12 mouse cellular contexts compared by ENCODE assay signal in genomic region chr10:13667166-13667696, GRCm38 (mm10).
DNase-seq lines count a peak whose midpoint lies in the region; ATAC-seq lines count a peak whose summit lies in the region.
"Had no signal": no experiment of that assay in that cellular context is flagged by ENCODE, and none has a peak within 500 bp of the region (broad histone marks: within the 10 kb centered on the region; RNA-seq: fewer than 3 reads in every experiment).

No protein-coding gene starts in this region.

- intact Hi-C loops in heart, postnatal 36 days (cut with DNase I) = no loop called here

- H3K9ac ChIP-seq in limb, embryonic 11.5 days (ENCODE audit: low read length) = no peak overlapping the region
- no peak overlapping the region for H3K9ac ChIP-seq in limb, embryonic 15.5 days
- no peak overlapping the region for H3K9ac ChIP-seq in forebrain, embryonic 15.5 days (replicated peaks)
- H3K9ac ChIP-seq: embryonic facial prominence, embryonic 12.5 days; intestine, embryonic 15.5 days had no signal

- H3K36me3 ChIP-seq in limb, embryonic 11.5 days (ENCODE audit: control insufficient read depth, insufficient read depth, low read length) = no peaks in the 10 kb centered on the region
- no peaks in the 10 kb centered on the region for H3K36me3 ChIP-seq in limb, embryonic 10.5 days
- H3K36me3 ChIP-seq in limb, embryonic 15.5 days = no peaks in the 10 kb centered on the region
- no peaks in the 10 kb centered on the region for H3K36me3 ChIP-seq in hindbrain, embryonic 10.5 days
- H3K36me3 ChIP-seq in forebrain, embryonic 15.5 days = no peaks in the 10 kb centered on the region
- H3K36me3 ChIP-seq: embryonic facial prominence, embryonic 12.5 days; intestine, embryonic 15.5 days had no signal

- H3K4me1 ChIP-seq in limb, embryonic 11.5 days (ENCODE audit: control insufficient read depth, insufficient read depth, low read length) = no peaks in the 10 kb centered on the region
- 0 out of 2 replicates have a peak, but pooled peaks cover 8% of the 10 kb centered on the region for H3K4me1 ChIP-seq in limb, embryonic 10.5 days
- H3K4me1 ChIP-seq in limb, embryonic 15.5 days = peaks cover 10% of the 10 kb centered on the region; the same call in 1 of the 2 replicates
- H3K4me1 ChIP-seq in hindbrain, embryonic 10.5 days (replicated peaks) = no peaks in the 10 kb centered on the region
- no peaks in the 10 kb centered on the region for H3K4me1 ChIP-seq in forebrain, embryonic 15.5 days
- H3K4me1 ChIP-seq: embryonic facial prominence, embryonic 12.5 days; intestine, embryonic 15.5 days had no signal

- no peak overlapping the region for H3K4me3 ChIP-seq in limb, embryonic 11.5 days (ENCODE audit: low read depth, low read length)
- no peak overlapping the region for H3K4me3 ChIP-seq in limb, embryonic 10.5 days
- H3K4me3 ChIP-seq in limb, embryonic 15.5 days = no peak overlapping the region
- no peak overlapping the region for H3K4me3 ChIP-seq in hindbrain, embryonic 10.5 days
- no peak overlapping the region for H3K4me3 ChIP-seq in forebrain, embryonic 15.5 days
- H3K4me3 ChIP-seq: embryonic facial prominence, embryonic 12.5 days; intestine, embryonic 15.5 days had no signal

- H3K4me2 ChIP-seq in limb, embryonic 11.5 days (ENCODE audit: low read depth, severe bottlenecking) = no peak overlapping the region
- H3K4me2 ChIP-seq in limb, embryonic 15.5 days = no peak overlapping the region
- H3K4me2 ChIP-seq in forebrain, embryonic 15.5 days (replicated peaks) = no peak overlapping the region
- H3K4me2 ChIP-seq: embryonic facial prominence, embryonic 12.5 days; intestine, embryonic 15.5 days had no signal

- WGBS in limb, embryonic 11.5 days = 42% methylated on average over 10 of the region's 10 CpGs
- WGBS in limb, embryonic 10.5 days = 56% methylated on average over 10 of the region's 10 CpGs
- WGBS in limb, embryonic 15.5 days = 18% methylated on average over 10 of the region's 10 CpGs
- 88% methylated on average over 10 of the region's 10 CpGs for WGBS in hindbrain, embryonic 10.5 days
- 86% methylated on average over 10 of the region's 10 CpGs for WGBS in forebrain, embryonic 15.5 days

- no peak overlapping the region for H3K27ac ChIP-seq in limb, embryonic 11.5 days (replicated peaks; ENCODE audit: low read depth, low read length)
- H3K27ac ChIP-seq in limb, embryonic 10.5 days = no peak overlapping the region
- no peak overlapping the region for H3K27ac ChIP-seq in limb, embryonic 15.5 days
- no peak overlapping the region for H3K27ac ChIP-seq in hindbrain, embryonic 10.5 days
- no peak overlapping the region for H3K27ac ChIP-seq in forebrain, embryonic 15.5 days (replicated peaks)
- H3K27ac ChIP-seq: embryonic facial prominence, embryonic 12.5 days; intestine, embryonic 15.5 days had no signal

- ATAC-seq in limb, embryonic 11.5 days (ENCODE audit: insufficient number of reproducible peaks, low FRiP score, low TSS enrichment, low read depth) = 0 out of 2 replicates have a peak, but pooled peaks have one; percentile 39
- ATAC-seq in limb, embryonic 15.5 days (ENCODE audit: insufficient number of reproducible peaks, low FRiP score, low TSS enrichment, low read depth) = peak; percentile 79
- no peak for ATAC-seq in forebrain, embryonic 15.5 days (replicated peaks)
- ATAC-seq: intestine, embryonic 15.5 days had no signal

- no peaks in the 10 kb centered on the region for H3K27me3 ChIP-seq in limb, embryonic 11.5 days (ENCODE audit: control insufficient read depth, insufficient read depth, low read length)
- H3K27me3 ChIP-seq in limb, embryonic 10.5 days (ENCODE audit: low read depth, poor library complexity, severe bottlenecking) = no peaks in the 10 kb centered on the region
- no peaks in the 10 kb centered on the region for H3K27me3 ChIP-seq in limb, embryonic 15.5 days
- H3K27me3 ChIP-seq in hindbrain, embryonic 10.5 days (ENCODE audit: insufficient read depth, poor library complexity, severe bottlenecking) = no peaks in the 10 kb centered on the region
- H3K27me3 ChIP-seq in forebrain, embryonic 15.5 days = no peaks in the 10 kb centered on the region
- H3K27me3 ChIP-seq: embryonic facial prominence, embryonic 12.5 days; intestine, embryonic 15.5 days had no signal

- DNase-seq in limb, embryonic 11.5 days (ENCODE audit: low spot score) = peak; percentile 34
- DNase-seq in limb, embryonic 10.5 days (ENCODE audit: low spot score) = no peak
- peak; percentile 54 for DNase-seq in forelimb bud, embryonic 11.5 days (ENCODE audit: low read depth, low spot score)
- DNase-seq in heart, postnatal 36 days = peak; percentile 47 to 50
- no peak for DNase-seq in hindbrain, embryonic 10.5 days (ENCODE audit: low spot score)
- no peak for DNase-seq in frontal cortex, postnatal 36 days (ENCODE audit: low spot score in 2 of 2)
- DNase-seq: cerebellum, adult 11-12 months; thymus, adult 18-20 months had no signal

- no peaks in the 10 kb centered on the region for H3K9me3 ChIP-seq in limb, embryonic 11.5 days (ENCODE audit: control insufficient read depth, low read length)
- H3K9me3 ChIP-seq in limb, embryonic 10.5 days (replicated peaks) = no peaks in the 10 kb centered on the region
- H3K9me3 ChIP-seq in limb, embryonic 15.5 days = no peaks in the 10 kb centered on the region
- no peaks in the 10 kb centered on the region for H3K9me3 ChIP-seq in hindbrain, embryonic 10.5 days
- H3K9me3 ChIP-seq in forebrain, embryonic 15.5 days = no peaks in the 10 kb centered on the region
- H3K9me3 ChIP-seq: embryonic facial prominence, embryonic 12.5 days; intestine, embryonic 15.5 days had no signal

Comparison
In these comparisons a context has a peak if more than half of its experiments do, and no peak if none do; other contexts are left out.
1. DNase-seq: peak in limb, embryonic 11.5 days (single experiment), forelimb bud, embryonic 11.5 days (single experiment) and heart, postnatal 36 days (2 of 2); none in limb, embryonic 10.5 days (single experiment), hindbrain, embryonic 10.5 days (single experiment) and frontal cortex, postnatal 36 days (0 of 2).